Mouse (Mus musculus): ENCODE results near the gene Tlr5. TPM values are rescaled to one million over a fixed set of nuclear protein-coding genes. Genes with fewer than 3 reads are reported as not detected.

The Tlr5 gene
- 0.42 and 0.53 TPM in 2 replicates for polyA plus RNA-seq (2012; rRNA removed)

- Histone ChIP-seq H3K27ac (ENCODE audit: insufficient read depth, low read length) (no peak within 1 kb of the TSS), H3K4me1 (ENCODE audit: control insufficient read depth, insufficient read depth, low read length) (peaks cover 4% of the 10 kb centered on the region; the same call in 1 of the 2 replicates), H3K4me3 (ENCODE audit: insufficient read depth, low read length) (peak within 1 kb of the TSS; percentile 9; the same call in 1 of the 2 replicates)
- TF ChIP-seq POLR2A (IDR thresholded peaks at IDR 0.05; ENCODE audit: extremely low read depth, insufficient read depth, low read length) (no peak), CTCF (IDR thresholded peaks at IDR 0.05; ENCODE audit: extremely low read depth, insufficient read depth, low read length) (no peak)
Observed at GRCm38 (mm10) chr1:182954287-182955046, at the start of gene Tlr5. Tlr5 (plus strand) TSS chr1:182954788.

- Histone ChIP-seq H3K27ac (ENCODE audit: insufficient read depth, low read length) (no peak overlapping the region), H3K4me3 (ENCODE audit: insufficient read depth, low read length) (no peak overlapping the region), H3K4me1 (ENCODE audit: control insufficient read depth, insufficient read depth, low read length) (peaks cover 10% of the 10 kb centered on the region; the same call in 1 of the 2 replicates)
- TF ChIP-seq CTCF (IDR thresholded peaks at IDR 0.05; ENCODE audit: extremely low read depth, insufficient read depth, low read length) (no peak), POLR2A (IDR thresholded peaks at IDR 0.05; ENCODE audit: extremely low read depth, insufficient read depth, low read length) (no peak)
Observed at GRCm38 (mm10) chr1:182905669-182906068, 48.9 kb upstream of the Tlr5 start.

GRCm38 (mm10) chr1:182908050-182909036 is 46.2 kb upstream of the Tlr5 start:
- Histone ChIP-seq H3K4me3 (ENCODE audit: insufficient read depth, low read length) (no peak overlapping the region), H3K4me1 (ENCODE audit: control insufficient read depth, insufficient read depth, low read length) (peaks cover 6% of the 10 kb centered on the region; the same call in 1 of the 2 replicates), H3K27ac (ENCODE audit: insufficient read depth, low read length) (no peak overlapping the region)
- TF ChIP-seq CTCF (IDR thresholded peaks at IDR 0.05; ENCODE audit: extremely low read depth, insufficient read depth, low read length) (no peak), POLR2A (IDR thresholded peaks at IDR 0.05; ENCODE audit: extremely low read depth, insufficient read depth, low read length) (0 out of 2 replicates have a peak, but pooled peaks have one; percentile 20)

- Histone ChIP-seq H3K4me1 (ENCODE audit: control insufficient read depth, insufficient read depth, low read length) (peaks cover 6% of the 10 kb centered on the region; the same call in 1 of the 2 replicates), H3K4me3 (ENCODE audit: insufficient read depth, low read length) (no peak overlapping the region), H3K27ac (ENCODE audit: insufficient read depth, low read length) (no peak overlapping the region)
- TF ChIP-seq POLR2A (IDR thresholded peaks at IDR 0.05; ENCODE audit: extremely low read depth, insufficient read depth, low read length) (no peak), CTCF (IDR thresholded peaks at IDR 0.05; ENCODE audit: extremely low read depth, insufficient read depth, low read length) (no peak)
Observed at GRCm38 (mm10) chr1:182909066-182909465, 45.5 kb upstream of the Tlr5 start.

- Histone ChIP-seq H3K4me3 (ENCODE audit: insufficient read depth, low read length) (no peak overlapping the region), H3K4me1 (ENCODE audit: control insufficient read depth, insufficient read depth, low read length) (peaks cover 6% of the 10 kb centered on the region; the same call in 1 of the 2 replicates), H3K27ac (ENCODE audit: insufficient read depth, low read length) (no peak overlapping the region)
- TF ChIP-seq CTCF (IDR thresholded peaks at IDR 0.05; ENCODE audit: extremely low read depth, insufficient read depth, low read length) = no peak
- no peak for TF ChIP-seq POLR2A (IDR thresholded peaks at IDR 0.05; ENCODE audit: extremely low read depth, insufficient read depth, low read length)
Observed at GRCm38 (mm10) chr1:182909596-182909995, 45.0 kb upstream of the Tlr5 start.

- TF ChIP-seq POLR2A (IDR thresholded peaks at IDR 0.05; ENCODE audit: extremely low read depth, insufficient read depth, low read length) (no peak), CTCF (IDR thresholded peaks at IDR 0.05; ENCODE audit: extremely low read depth, insufficient read depth, low read length) (no peak)
Observed at GRCm38 (mm10) chr1:182912591-182912990, 42.0 kb upstream of the Tlr5 start.

GRCm38 (mm10) chr1:182914121-182914908 is 40.3 kb upstream of the Tlr5 start:
- H3K4me3 ChIP-seq (ENCODE audit: insufficient read depth, low read length) = no peak overlapping the region
- no peak overlapping the region for H3K27ac ChIP-seq (ENCODE audit: insufficient read depth, low read length)
- TF ChIP-seq POLR2A (IDR thresholded peaks at IDR 0.05; ENCODE audit: extremely low read depth, insufficient read depth, low read length) (no peak), CTCF (IDR thresholded peaks at IDR 0.05; ENCODE audit: extremely low read depth, insufficient read depth, low read length) (no peak)
- no peaks in the 10 kb centered on the region for H3K4me1 ChIP-seq (ENCODE audit: control insufficient read depth, insufficient read depth, low read length)

More at GRCm38 (mm10) chr1:182912591-182912990, 42.0 kb upstream of the Tlr5 start:
- Histone ChIP-seq H3K4me1 (ENCODE audit: control insufficient read depth, insufficient read depth, low read length) (peaks cover 1% of the 10 kb centered on the region; the same call in 1 of the 2 replicates), H3K4me3 (ENCODE audit: insufficient read depth, low read length) (no peak overlapping the region), H3K27ac (ENCODE audit: insufficient read depth, low read length) (no peak overlapping the region)

GRCm38 (mm10) chr1:182916166-182916565 is 38.4 kb upstream of the Tlr5 start:
- Histone ChIP-seq H3K27ac (ENCODE audit: insufficient read depth, low read length) (no peak overlapping the region), H3K4me3 (ENCODE audit: insufficient read depth, low read length) (no peak overlapping the region), H3K4me1 (ENCODE audit: control insufficient read depth, insufficient read depth, low read length) (no peaks in the 10 kb centered on the region)
- no peak for TF ChIP-seq POLR2A (IDR thresholded peaks at IDR 0.05; ENCODE audit: extremely low read depth, insufficient read depth, low read length)
- no peak for TF ChIP-seq CTCF (IDR thresholded peaks at IDR 0.05; ENCODE audit: extremely low read depth, insufficient read depth, low read length)
